Mouse (Mus musculus) heart, postnatal 10 days (tissue): ENCODE measurements around the gene Myh9. TPM values are rescaled to one million over a fixed set of nuclear protein-coding genes. Genes with fewer than 3 reads are reported as not detected.
"Not testable (repeated sequence)": the region's sequence is repeated elsewhere in the genome, so short reads cannot be mapped to it uniquely, and the experiment has no call there.

Source experiments
- DNase-seq, 2 experiments: peaks; one replicate each; pipeline ENCODE4 v3.0.0; 2021
- intact Hi-C: fragments of 180-260 bp; cut with DNase I; formaldehyde crosslinking; loops from one replicate; pipeline ENCODE4 v1.15.1; 2025
- total RNA-seq, 2 experiments: library from RNA; stranded (reverse); gene quantifications; 2 replicates each; pipeline ENCODE4 v1.2.3; 2021

The Myh9 gene
- total RNA-seq, 2 experiments from 2014 or later: 206 to 221 TPM

- intact Hi-C loops: no loop called here
- no peak for DNase-seq
Measured at GRCm38 (mm10) chr15:77765484-77766093, 76.4 kb downstream of the Myh9 start.

- intact Hi-C loops: loop anchor here (5.0 kb wide), 1 partner anchor 153 kb away; no protein-coding TSS in a partner anchor
- peak; percentile 84 to 85 for DNase-seq
Measured at GRCm38 (mm10) chr15:77764391-77765006, 77.5 kb downstream of the Myh9 start.

GRCm38 (mm10) chr15:77763702-77764101 is 78.3 kb downstream of the Myh9 start:
- intact Hi-C loops: loop anchor here (5.0 kb wide), 1 partner anchor 154 kb away; no protein-coding TSS in a partner anchor
- DNase-seq: peak; percentile 42 to 45

GRCm38 (mm10) chr15:77763050-77763449 is 78.9 kb downstream of the Myh9 start:
- DNase-seq: no peak
- intact Hi-C loops: loop anchor here (5.0 kb wide), 1 partner anchor 154 kb away; no protein-coding TSS in a partner anchor

- DNase-seq: peak in 1 of 2 experiments; percentile 55
- intact Hi-C loops: loop anchor here (5.0 kb wide), 1 partner anchor 156 kb away; no protein-coding TSS in a partner anchor
Measured at GRCm38 (mm10) chr15:77761561-77762380, 80.2 kb downstream of the Myh9 start.

GRCm38 (mm10) chr15:77761083-77761482 is 80.9 kb downstream of the Myh9 start:
- no peak for DNase-seq
- intact Hi-C loops: loop anchor here (5.0 kb wide), 1 partner anchor 156 kb away; no protein-coding TSS in a partner anchor

GRCm38 (mm10) chr15:77760037-77760436 is 81.9 kb downstream of the Myh9 start:
- no peak for DNase-seq
- intact Hi-C loops: loop anchor here (5.0 kb wide), 1 partner anchor 157 kb away; no protein-coding TSS in a partner anchor

GRCm38 (mm10) chr15:77757586-77758226 is 84.3 kb downstream of the Myh9 start:
- no peak for DNase-seq
- intact Hi-C loops: loop anchor here (10.0 kb wide), 1 partner anchor 63 kb away; the partner anchor contains the start of gene Apol7e

- DNase-seq: peak; percentile 47 to 70
- intact Hi-C loops: loop anchor here (10.0 kb wide), 1 partner anchor 62 kb away; the partner anchor contains the start of gene Apol7e
Measured at GRCm38 (mm10) chr15:77756848-77757247, 85.1 kb downstream of the Myh9 start, which contains the start of gene Apol8. TSS of gene Apol8 (minus strand) at chr15:77757003.

GRCm38 (mm10) chr15:77756081-77756480 is 85.9 kb downstream of the Myh9 start:
- no peak for DNase-seq
- intact Hi-C loops: loop anchor here (10.0 kb wide), 1 partner anchor 61 kb away; the partner anchor contains the start of gene Apol7e

GRCm38 (mm10) chr15:77755132-77755531 is 86.8 kb downstream of the Myh9 start:
- intact Hi-C loops: loop anchor here (10.0 kb wide), 1 partner anchor 60 kb away; the partner anchor contains the start of gene Apol7e

GRCm38 (mm10) chr15:77752443-77752842 is 89.5 kb downstream of the Myh9 start:
- DNase-seq: no peak
- intact Hi-C loops: loop anchor here (10.0 kb wide), 1 partner anchor 58 kb away; the partner anchor contains the start of gene Apol7e

More at GRCm38 (mm10) chr15:77755132-77755531, 86.8 kb downstream of the Myh9 start:
- DNase-seq: no peak

- intact Hi-C loops: loop anchor here (10.0 kb wide), 1 partner anchor 56 kb away; the partner anchor contains the start of gene Apol7e
- peak; percentile 59 to 62 for DNase-seq
Measured at GRCm38 (mm10) chr15:77750461-77750860, 91.5 kb downstream of the Myh9 start.

GRCm38 (mm10) chr15:77749717-77750116 is 92.3 kb downstream of the Myh9 start:
- DNase-seq: peak; percentile 38 to 59
- intact Hi-C loops: loop anchor here (10.0 kb wide), 1 partner anchor 55 kb away; the partner anchor contains the start of gene Apol7e

GRCm38 (mm10) chr15:77748414-77748813 is 93.6 kb downstream of the Myh9 start:
- intact Hi-C loops: no loop called here
- no peak for DNase-seq

GRCm38 (mm10) chr15:77746326-77746725 is 95.6 kb downstream of the Myh9 start:
- no peak for DNase-seq
- intact Hi-C loops: no loop called here

- intact Hi-C loops: no loop called here
- no peak for DNase-seq
Measured at GRCm38 (mm10) chr15:77745081-77745480, 96.9 kb downstream of the Myh9 start.

GRCm38 (mm10) chr15:77744632-77745031 is 97.3 kb downstream of the Myh9 start:
- DNase-seq: no peak
- intact Hi-C loops: no loop called here

GRCm38 (mm10) chr15:77741556-77741955 is 100.4 kb downstream of the Myh9 start:
- intact Hi-C loops, DNase-seq: not testable (repeated sequence)
